Mouse (Mus musculus): Measurements from ENCODE around the gene Fars2. TPM values are rescaled to one million over a fixed set of nuclear protein-coding genes. Genes with fewer than 3 reads are reported as not detected.

Gene Fars2
- polyA plus RNA-seq, 1 experiment from 2014 or later, result 31.4 TPM

DNA sequence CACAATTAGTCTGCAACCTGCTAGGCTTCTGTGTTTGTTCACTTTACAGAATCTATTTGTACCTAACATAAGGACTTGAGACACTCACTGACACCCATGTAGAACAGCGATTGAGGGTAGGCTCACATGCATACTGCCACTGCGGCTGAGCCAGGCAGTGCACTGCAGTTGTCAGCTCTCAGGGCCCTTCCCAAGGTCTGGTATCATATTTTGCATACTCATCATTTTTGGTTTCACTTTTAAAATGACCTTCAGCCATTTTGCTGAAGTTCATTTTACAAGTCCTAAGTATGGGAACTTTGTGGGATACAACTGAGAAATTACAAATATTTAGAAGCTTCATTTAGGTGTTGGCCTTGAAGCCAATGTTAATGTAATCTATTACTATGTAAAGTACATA, 73.4 kb downstream of the Fars2 start:
- DNase-seq (no peak), ATAC-seq (ENCODE audit: low read depth) (peak; percentile 67; the same call in 1 of the 2 replicates)
- WGBS (ENCODE audit: insufficient replicate concordance), result 72% methylated on average over 2 of the region's 2 CpGs
- H3K4me3 ChIP-seq (replicated peaks), result no peak overlapping the region
- H3K27me3 ChIP-seq, result no peaks in the 10 kb centered on the region
- H3K36me3 ChIP-seq, result no peaks in the 10 kb centered on the region
- H3K9ac ChIP-seq, result no peak overlapping the region
- H3K4me1 ChIP-seq (replicated peaks), result peaks cover 6% of the 10 kb centered on the region; the same call in 1 of the 2 replicates
- H3K4me2 ChIP-seq, result peak overlapping the region; percentile 33; the same call in 1 of the 2 replicates
- H3K9me3 ChIP-seq (replicated peaks), result no peaks in the 10 kb centered on the region
- no peak overlapping the region for H3K27ac ChIP-seq

DNA sequence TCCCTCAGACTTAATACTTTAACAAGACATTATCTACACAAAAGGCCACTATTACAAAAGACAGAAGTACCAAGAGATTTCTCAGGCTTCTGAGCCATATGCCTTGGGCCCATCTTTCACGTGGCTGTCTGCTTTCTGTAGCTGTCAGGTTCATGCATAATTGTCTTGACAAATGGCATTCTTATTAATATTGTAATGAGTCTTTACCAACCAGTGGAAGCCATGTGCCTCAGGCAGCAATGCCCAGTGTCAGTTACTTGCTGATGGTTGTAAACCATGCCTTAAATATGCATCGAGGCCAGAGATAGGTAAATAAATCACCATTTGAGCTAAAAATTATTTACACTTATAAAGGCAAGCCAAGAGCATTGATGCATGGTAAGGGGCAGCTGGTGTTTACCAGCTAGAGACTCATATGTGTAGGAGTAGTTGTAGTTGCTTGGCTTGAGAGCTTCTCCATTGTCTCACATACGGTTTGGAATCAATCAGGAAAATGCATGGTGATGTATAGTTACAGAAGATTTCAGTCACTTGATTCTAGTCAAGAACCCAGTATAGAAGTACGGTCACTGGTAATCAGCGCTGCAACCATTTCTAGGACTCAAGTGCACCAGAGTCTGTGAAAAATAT, 76.4 kb downstream of the Fars2 start:
- H3K9ac ChIP-seq, result no peak overlapping the region

DNA sequence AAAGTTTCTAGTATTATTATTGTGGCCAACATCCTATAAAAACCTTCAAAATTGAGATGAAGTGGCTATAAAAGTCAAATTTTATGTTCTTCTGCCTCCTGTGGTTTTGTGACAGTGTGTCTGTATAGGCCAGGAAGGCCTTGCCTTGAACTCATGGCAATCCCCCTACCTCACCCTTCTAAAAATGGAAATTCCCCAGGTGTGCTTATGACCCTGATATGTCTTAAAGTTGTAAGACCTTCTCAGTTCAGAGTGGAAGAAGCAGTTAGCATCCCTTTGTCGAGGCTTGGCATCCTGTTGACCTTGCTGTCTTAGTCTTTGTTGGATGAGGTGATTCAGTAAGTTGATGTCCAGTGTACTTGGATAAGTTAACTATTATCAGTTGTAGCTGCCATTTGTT, 82.1 kb downstream of the Fars2 start:
- DNase-seq (no peak), ATAC-seq (ENCODE audit: low read depth) (no peak)
- peak overlapping the region; percentile 83 for H3K27ac ChIP-seq
- WGBS (ENCODE audit: insufficient replicate concordance), result 75% methylated on average over 1 of the region's 1 CpGs
- H3K36me3 ChIP-seq, result no peaks in the 10 kb centered on the region
- no peak overlapping the region for H3K9ac ChIP-seq
- no peaks in the 10 kb centered on the region for H3K9me3 ChIP-seq (replicated peaks)
- no peak overlapping the region for H3K4me3 ChIP-seq (replicated peaks)
- no peak overlapping the region for H3K4me2 ChIP-seq
- H3K27me3 ChIP-seq, result no peaks in the 10 kb centered on the region
- peaks cover 48% of the 10 kb centered on the region for H3K4me1 ChIP-seq (replicated peaks)

More for the DNA sequence above, 76.4 kb downstream of the Fars2 start:
- ATAC-seq (ENCODE audit: low read depth) (no peak), DNase-seq (no peak)
- WGBS (ENCODE audit: insufficient replicate concordance), result 75% methylated on average over 5 of the region's 5 CpGs
- H3K36me3 ChIP-seq, result no peaks in the 10 kb centered on the region
- H3K27me3 ChIP-seq, result no peaks in the 10 kb centered on the region
- H3K4me1 ChIP-seq (replicated peaks), result peaks cover 9% of the 10 kb centered on the region; the same call in 1 of the 2 replicates
- H3K27ac ChIP-seq, result no peak overlapping the region
- no peak overlapping the region for H3K4me3 ChIP-seq (replicated peaks)
- H3K4me2 ChIP-seq, result no peak overlapping the region
- H3K9me3 ChIP-seq (replicated peaks), result no peaks in the 10 kb centered on the region

DNA sequence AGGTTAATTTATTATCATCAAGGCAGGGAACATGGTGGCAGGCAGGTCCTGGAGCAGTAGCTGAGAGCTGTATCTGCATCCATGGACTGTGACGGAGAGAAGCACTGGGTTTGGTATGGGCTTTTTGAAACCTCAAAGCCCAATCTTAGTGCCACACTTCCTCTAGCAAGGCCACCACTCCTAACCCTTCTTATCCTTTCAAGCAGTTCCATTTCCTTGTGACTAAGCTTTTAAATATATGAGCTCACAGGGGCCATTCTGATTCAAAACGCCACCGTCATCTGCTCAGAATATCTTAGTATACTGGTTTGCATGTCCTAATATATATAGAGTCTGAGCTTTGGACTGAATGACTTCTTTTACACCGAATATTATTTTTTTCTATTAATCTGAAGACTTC, 83.2 kb downstream of the Fars2 start:
- WGBS (ENCODE audit: insufficient replicate concordance), result 38% methylated on average over 4 of the region's 4 CpGs
- no peaks in the 10 kb centered on the region for H3K9me3 ChIP-seq (replicated peaks)
- H3K4me3 ChIP-seq (replicated peaks), result no peak overlapping the region
- no peaks in the 10 kb centered on the region for H3K36me3 ChIP-seq
- H3K4me2 ChIP-seq, result no peak overlapping the region
- DNase-seq (peak; percentile 42), ATAC-seq (ENCODE audit: low read depth) (peak; percentile 71)
- peak overlapping the region; percentile 30; the same call in 1 of the 2 replicates for H3K9ac ChIP-seq
- H3K4me1 ChIP-seq (replicated peaks), result peaks cover 60% of the 10 kb centered on the region
- no peaks in the 10 kb centered on the region for H3K27me3 ChIP-seq
- H3K27ac ChIP-seq, result peak overlapping the region; percentile 83

DNA sequence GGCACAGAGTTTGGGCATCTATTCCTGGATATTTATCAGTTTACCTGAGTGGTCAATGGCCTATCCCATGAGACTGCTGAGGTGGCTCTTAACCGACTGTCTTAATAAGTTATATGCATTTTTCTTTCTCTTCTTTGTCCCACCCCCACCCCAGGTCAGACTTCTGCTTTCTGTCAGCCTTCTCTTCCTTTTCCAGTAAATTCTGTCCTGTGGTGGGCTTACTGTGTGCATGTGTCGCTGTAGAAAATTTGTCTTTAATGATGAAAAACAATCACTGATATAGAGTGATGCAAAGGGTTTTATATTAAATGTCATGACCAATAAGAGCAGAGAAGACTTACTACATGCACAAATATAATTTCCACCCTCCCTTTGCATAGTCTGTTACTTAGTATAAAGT, 85.3 kb downstream of the Fars2 start:
- Histone ChIP-seq H3K36me3 (no peaks in the 10 kb centered on the region), H3K9me3 (replicated peaks) (no peaks in the 10 kb centered on the region), H3K4me3 (replicated peaks) (no peak overlapping the region), H3K27ac (peak overlapping the region; percentile 77), H3K9ac (0 out of 2 replicates have a peak overlapping the region, but pooled peaks have one; percentile 29), H3K27me3 (no peaks in the 10 kb centered on the region), H3K4me1 (replicated peaks) (peaks cover 71% of the 10 kb centered on the region), H3K4me2 (no peak overlapping the region)
- no peak for ATAC-seq (ENCODE audit: low read depth)
- no peak for DNase-seq
- WGBS (ENCODE audit: insufficient replicate concordance), result 19% methylated on average over 2 of the region's 2 CpGs

DNA sequence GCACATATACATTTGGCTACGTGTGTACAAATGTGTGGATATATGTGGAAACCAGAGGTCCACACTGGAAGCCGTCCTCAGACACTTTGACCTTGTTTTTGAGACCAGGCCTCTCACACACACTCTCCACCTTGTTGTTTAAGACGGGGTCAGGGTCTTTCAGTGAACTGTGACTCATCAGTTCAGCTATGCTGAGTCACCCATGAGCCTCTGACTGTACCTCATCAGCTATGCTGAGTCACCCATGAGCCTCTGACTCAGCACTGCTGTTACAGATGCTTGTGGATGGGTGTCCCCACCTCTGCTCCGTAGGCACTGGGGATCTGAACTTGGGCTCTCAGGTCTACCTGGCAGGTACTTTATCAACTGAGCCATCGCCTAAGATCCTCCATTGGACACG, 85.8 kb downstream of the Fars2 start:
- ATAC-seq (ENCODE audit: low read depth), result peak; percentile 96
- Histone ChIP-seq H3K4me2 (peak overlapping the region; percentile 34), H3K27ac (peak overlapping the region; percentile 77)

DNA sequence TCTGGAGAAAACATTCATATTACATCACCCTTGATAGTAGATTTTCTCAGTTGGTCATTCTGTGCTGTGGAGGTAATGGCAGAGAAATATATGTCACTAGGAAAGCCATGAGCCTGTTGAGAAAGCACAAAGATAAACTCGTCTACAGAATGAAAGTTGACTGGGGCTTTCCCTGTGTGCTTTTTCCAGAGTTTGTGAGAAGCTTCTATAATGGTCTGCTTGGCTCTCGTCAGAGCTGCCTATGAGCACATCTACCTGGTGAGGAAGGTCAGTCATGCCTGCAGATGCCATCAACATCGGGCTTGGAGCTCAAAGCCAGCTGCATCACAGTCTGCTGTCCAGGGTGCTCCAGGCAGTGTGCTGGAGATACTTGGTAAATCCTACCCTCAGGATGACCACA, 87.1 kb downstream of the Fars2 start:
- Histone ChIP-seq H3K4me1 (replicated peaks) (peaks cover 71% of the 10 kb centered on the region), H3K27ac (peak overlapping the region; percentile 86), H3K9ac (peak overlapping the region; percentile 18; the same call in 1 of the 2 replicates), H3K4me3 (replicated peaks) (no peak overlapping the region), H3K4me2 (no peak overlapping the region), H3K9me3 (replicated peaks) (no peaks in the 10 kb centered on the region), H3K36me3 (no peaks in the 10 kb centered on the region), H3K27me3 (no peaks in the 10 kb centered on the region)
- ATAC-seq (ENCODE audit: low read depth) (no peak), DNase-seq (no peak)
- 78% methylated on average over 3 of the region's 3 CpGs for WGBS (ENCODE audit: insufficient replicate concordance)

More for the DNA sequence above, 85.8 kb downstream of the Fars2 start:
- Histone ChIP-seq H3K27me3 (no peaks in the 10 kb centered on the region), H3K9ac (no peak overlapping the region), H3K36me3 (no peaks in the 10 kb centered on the region), H3K9me3 (replicated peaks) (no peaks in the 10 kb centered on the region), H3K4me3 (replicated peaks) (no peak overlapping the region), H3K4me1 (replicated peaks) (peaks cover 71% of the 10 kb centered on the region)
- 47% methylated on average over 6 of the region's 6 CpGs for WGBS (ENCODE audit: insufficient replicate concordance)
- DNase-seq, result peak; percentile 89

DNA sequence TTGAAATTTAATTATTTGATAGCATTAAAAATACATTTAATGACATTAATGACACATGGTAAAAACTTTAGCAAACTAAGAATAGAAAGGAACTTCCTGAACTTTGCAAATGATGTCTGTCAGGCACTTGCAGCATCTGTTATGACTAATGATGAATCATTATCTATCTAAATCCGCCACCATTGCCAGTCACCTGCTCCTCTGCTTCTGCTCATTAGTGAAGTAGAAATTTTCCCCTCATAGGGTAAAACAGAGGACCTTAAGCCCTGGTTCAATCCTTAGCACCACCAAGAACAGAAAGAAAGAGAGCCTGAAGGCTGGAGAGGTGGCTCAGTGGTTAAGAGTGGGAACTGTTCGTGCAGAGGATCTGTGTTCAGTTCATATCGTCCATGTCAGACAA, 93.8 kb downstream of the Fars2 start:
- peaks cover 21% of the 10 kb centered on the region; the same call in 1 of the 2 replicates for H3K4me1 ChIP-seq (replicated peaks)

DNA sequence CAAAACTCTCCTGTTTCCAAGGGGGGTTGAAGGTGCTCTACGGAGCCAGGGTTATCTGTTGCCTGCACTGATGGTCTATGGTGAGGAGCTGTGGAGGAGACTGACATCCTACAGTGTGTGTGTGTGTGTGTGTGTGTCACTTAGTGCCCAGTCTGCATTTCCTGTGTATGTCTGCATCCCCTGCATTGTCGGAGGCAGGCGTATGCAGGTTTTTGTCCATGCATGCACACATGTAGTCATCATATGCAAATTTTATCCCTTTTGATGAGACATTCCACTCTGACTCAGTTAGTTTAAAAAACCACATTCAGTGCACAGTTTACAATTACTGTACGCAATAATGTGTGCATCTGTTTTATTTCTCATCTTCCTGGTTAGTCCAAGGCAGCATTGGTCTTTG, 96.8 kb downstream of the Fars2 start:
- Histone ChIP-seq H3K4me3 (replicated peaks) (no peak overlapping the region), H3K27me3 (no peaks in the 10 kb centered on the region)
- WGBS (ENCODE audit: insufficient replicate concordance), result 53% methylated on average over 4 of the region's 4 CpGs

More for the DNA sequence above, 93.8 kb downstream of the Fars2 start:
- WGBS (ENCODE audit: insufficient replicate concordance), result 84% methylated on average over 3 of the region's 3 CpGs
- Histone ChIP-seq H3K4me3 (replicated peaks) (no peak overlapping the region), H3K9ac (no peak overlapping the region), H3K27ac (no peak overlapping the region), H3K36me3 (no peaks in the 10 kb centered on the region), H3K27me3 (no peaks in the 10 kb centered on the region), H3K9me3 (replicated peaks) (no peaks in the 10 kb centered on the region), H3K4me2 (no peak overlapping the region)
- no peak for DNase-seq
- ATAC-seq (ENCODE audit: low read depth), result no peak

DNA sequence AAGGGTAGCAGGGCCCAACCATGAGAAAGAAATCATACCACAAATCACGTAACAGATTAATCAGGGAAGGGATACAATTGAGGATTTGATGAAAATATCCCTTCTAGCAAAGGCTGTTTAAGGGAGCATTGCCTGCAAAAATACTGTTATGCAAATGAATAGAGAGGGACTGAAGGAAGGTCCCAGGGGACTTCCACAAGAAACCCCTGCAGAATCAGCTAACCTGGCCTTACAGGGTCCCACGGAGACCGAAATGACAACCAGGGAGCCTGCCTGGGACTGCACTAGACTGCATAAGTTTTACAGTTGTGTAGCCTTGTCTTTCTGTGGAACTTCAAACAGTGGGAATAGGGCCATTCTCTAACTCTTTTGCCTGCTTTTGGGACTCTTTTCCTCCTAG, 98.8 kb downstream of the Fars2 start:
- H3K27ac ChIP-seq, result no peak overlapping the region
- H3K4me2 ChIP-seq, result no peak overlapping the region
- H3K9ac ChIP-seq, result no peak overlapping the region
- 82% methylated on average over 3 of the region's 3 CpGs for WGBS (ENCODE audit: insufficient replicate concordance)
- no peaks in the 10 kb centered on the region for H3K36me3 ChIP-seq
- peaks cover 3% of the 10 kb centered on the region; the same call in 1 of the 2 replicates for H3K4me1 ChIP-seq (replicated peaks)
- no peak overlapping the region for H3K4me3 ChIP-seq (replicated peaks)
- ATAC-seq (ENCODE audit: low read depth) (no peak), DNase-seq (no peak)
- H3K9me3 ChIP-seq (replicated peaks), result no peaks in the 10 kb centered on the region
- H3K27me3 ChIP-seq, result no peaks in the 10 kb centered on the region

More for the DNA sequence above, 96.8 kb downstream of the Fars2 start:
- DNase-seq, result no peak
- peaks cover 9% of the 10 kb centered on the region; the same call in 1 of the 2 replicates for H3K4me1 ChIP-seq (replicated peaks)
- H3K9ac ChIP-seq, result no peak overlapping the region
- no peak overlapping the region for H3K27ac ChIP-seq
- H3K9me3 ChIP-seq (replicated peaks), result no peaks in the 10 kb centered on the region
- no peak overlapping the region for H3K4me2 ChIP-seq
- no peak for ATAC-seq (ENCODE audit: low read depth)
- H3K36me3 ChIP-seq, result no peaks in the 10 kb centered on the region

DNA sequence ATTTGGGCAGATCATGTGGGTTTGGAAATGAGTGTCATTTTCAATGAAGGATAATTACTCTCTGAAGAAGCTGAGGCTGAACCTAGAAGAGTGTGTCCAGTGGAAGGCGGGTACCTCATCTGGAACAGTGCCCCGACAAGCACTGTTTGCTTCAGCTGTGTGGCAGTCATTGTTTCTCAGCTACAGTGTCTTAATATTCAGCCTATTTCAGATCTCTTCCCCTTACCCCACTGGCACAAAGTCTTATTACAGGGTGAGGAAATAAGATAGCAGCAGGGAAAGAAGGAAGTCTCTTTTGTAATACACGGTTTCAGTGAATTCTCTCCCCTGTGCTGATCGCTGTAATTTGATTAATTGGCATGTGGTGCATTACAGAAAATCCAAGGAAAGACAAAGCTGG, 101.1 kb downstream of the Fars2 start:
- WGBS (ENCODE audit: insufficient replicate concordance), result 53% methylated on average over 4 of the region's 4 CpGs
- H3K4me1 ChIP-seq (replicated peaks), result peaks cover 3% of the 10 kb centered on the region; the same call in 1 of the 2 replicates
- no peak for ATAC-seq (ENCODE audit: low read depth)
- no peak overlapping the region for H3K4me3 ChIP-seq (replicated peaks)
- no peak for DNase-seq
- H3K27me3 ChIP-seq, result no peaks in the 10 kb centered on the region
- no peak overlapping the region for H3K4me2 ChIP-seq
- H3K9ac ChIP-seq, result no peak overlapping the region
- no peak overlapping the region for H3K27ac ChIP-seq
- H3K9me3 ChIP-seq (replicated peaks), result no peaks in the 10 kb centered on the region
- no peaks in the 10 kb centered on the region for H3K36me3 ChIP-seq

DNA sequence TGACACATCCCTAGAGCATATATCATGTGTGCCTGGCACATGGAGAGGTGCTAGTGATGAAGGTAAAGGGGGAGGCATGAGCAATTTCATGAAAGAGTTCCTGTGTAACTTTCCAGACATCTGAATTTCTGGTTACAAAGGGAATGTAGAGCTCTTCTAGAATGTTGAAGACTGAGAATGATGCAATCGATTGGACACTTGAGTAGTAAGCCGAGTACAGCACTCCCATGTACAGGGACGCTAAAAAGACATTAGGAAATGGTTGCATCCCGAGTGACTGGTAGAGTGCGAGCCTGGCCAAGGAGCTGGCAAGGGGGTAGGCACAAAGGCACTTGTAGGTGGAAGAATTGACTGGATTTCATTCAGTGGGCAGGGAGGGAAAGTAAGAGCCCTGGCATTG, 102.3 kb downstream of the Fars2 start:
- Histone ChIP-seq H3K4me2 (no peak overlapping the region), H3K27ac (no peak overlapping the region), H3K9ac (no peak overlapping the region), H3K4me1 (replicated peaks) (peaks cover 5% of the 10 kb centered on the region; the same call in 1 of the 2 replicates), H3K4me3 (replicated peaks) (no peak overlapping the region), H3K27me3 (no peaks in the 10 kb centered on the region), H3K36me3 (no peaks in the 10 kb centered on the region), H3K9me3 (replicated peaks) (no peaks in the 10 kb centered on the region)
- 77% methylated on average over 5 of the region's 5 CpGs for WGBS (ENCODE audit: insufficient replicate concordance)
- no peak for DNase-seq
- no peak for ATAC-seq (ENCODE audit: low read depth)

Measured in liver, embryonic 13.5 days (tissue).